Mouse (Mus musculus): Measurements from ENCODE around the gene Abhd2. TPM values are rescaled to one million over a fixed set of nuclear protein-coding genes. Genes with fewer than 3 reads are reported as not detected.
"Not testable (repeated sequence)": the region's sequence is repeated elsewhere in the genome, so short reads cannot be mapped to it uniquely, and the experiment has no call there.

The Abhd2 gene
- total RNA-seq, 2 experiments from 2014 or later: 125 to 135 TPM

GRCm38 (mm10) chr7:79258981-79259542, 13.9 kb upstream of the Abhd2 start:
- intact Hi-C loops (cut with DNase I): no loop called here
- DNase-seq (ENCODE audit: low spot score in 2 of 2): no peak

GRCm38 (mm10) chr7:79262478-79262877, 10.5 kb upstream of the Abhd2 start:
- no peak for DNase-seq (ENCODE audit: low spot score in 2 of 2)
- intact Hi-C loops (cut with DNase I): no loop called here

- DNase-seq (ENCODE audit: low spot score in 2 of 2): no peak
- intact Hi-C loops (cut with DNase I): no loop called here
Observed at GRCm38 (mm10) chr7:79263776-79264175, 9.2 kb upstream of the Abhd2 start.

GRCm38 (mm10) chr7:79266228-79266627, 6.8 kb upstream of the Abhd2 start:
- intact Hi-C loops (cut with DNase I): no loop called here
- DNase-seq (ENCODE audit: low spot score in 2 of 2): no peak

GRCm38 (mm10) chr7:79267690-79268388, 5.2 kb upstream of the Abhd2 start:
- intact Hi-C loops (cut with DNase I): no loop called here
- no peak for DNase-seq (ENCODE audit: low spot score in 2 of 2)

- DNase-seq (ENCODE audit: low spot score in 2 of 2): no peak
- intact Hi-C loops (cut with DNase I): no loop called here
Observed at GRCm38 (mm10) chr7:79268897-79269296, 4.1 kb upstream of the Abhd2 start.

GRCm38 (mm10) chr7:79269411-79269810, 3.6 kb upstream of the Abhd2 start:
- intact Hi-C loops (cut with DNase I): no loop called here
- no peak for DNase-seq (ENCODE audit: low spot score in 2 of 2)

- intact Hi-C loops (cut with DNase I): loop anchor here (5.0 kb wide), 2 partner anchors 42 to 77 kb away; no protein-coding TSS in a partner anchor
- DNase-seq (ENCODE audit: low spot score in 2 of 2): no peak
Observed at GRCm38 (mm10) chr7:79269866-79270265, 3.1 kb upstream of the Abhd2 start.

- intact Hi-C loops (cut with DNase I): loop anchor here (5.0 kb wide), 2 partner anchors 41 to 76 kb away; no protein-coding TSS in a partner anchor
- peak; percentile 68 to 87 for DNase-seq (ENCODE audit: low spot score in 2 of 2)
Observed at GRCm38 (mm10) chr7:79270961-79271387, 2.0 kb upstream of the Abhd2 start.

- no peak for DNase-seq (ENCODE audit: low spot score in 2 of 2)
- intact Hi-C loops (cut with DNase I): loop anchor here (5.0 kb wide), 2 partner anchors 40 to 75 kb away; no protein-coding TSS in a partner anchor
Observed at GRCm38 (mm10) chr7:79271861-79272788, 874 bp upstream of the Abhd2 start.

- no peak for DNase-seq (ENCODE audit: low spot score in 2 of 2)
- intact Hi-C loops (cut with DNase I): loop anchor here (5.0 kb wide), 2 partner anchors 38 to 73 kb away; no protein-coding TSS in a partner anchor
Observed at GRCm38 (mm10) chr7:79273738-79274472, 906 bp downstream of the Abhd2 start.

- intact Hi-C loops (cut with DNase I): loop anchor here (5.0 kb wide), 2 partner anchors 38 to 73 kb away; no protein-coding TSS in a partner anchor
- no peak for DNase-seq (ENCODE audit: low spot score in 2 of 2)
Observed at GRCm38 (mm10) chr7:79274473-79275010, 1.5 kb downstream of the Abhd2 start.

GRCm38 (mm10) chr7:79275345-79275744, 2.3 kb downstream of the Abhd2 start:
- no peak for DNase-seq (ENCODE audit: low spot score in 2 of 2)
- intact Hi-C loops (cut with DNase I): no loop called here

GRCm38 (mm10) chr7:79278432-79278831, 5.4 kb downstream of the Abhd2 start:
- DNase-seq (ENCODE audit: low spot score in 2 of 2): no peak
- intact Hi-C loops (cut with DNase I): no loop called here

GRCm38 (mm10) chr7:79279376-79280029, 6.5 kb downstream of the Abhd2 start:
- intact Hi-C loops (cut with DNase I): no loop called here
- DNase-seq (ENCODE audit: low spot score in 2 of 2): no peak

GRCm38 (mm10) chr7:79282883-79283670, 10.1 kb downstream of the Abhd2 start:
- intact Hi-C loops (cut with DNase I): no loop called here
- no peak for DNase-seq (ENCODE audit: low spot score in 2 of 2)

GRCm38 (mm10) chr7:79283671-79283941, 10.6 kb downstream of the Abhd2 start:
- DNase-seq (ENCODE audit: low spot score in 2 of 2); intact Hi-C loops (cut with DNase I): not testable (repeated sequence)
